Mouse (Mus musculus): ENCODE measurements around the gene Sdccag8. TPM values are rescaled to one million over a fixed set of nuclear protein-coding genes. Genes with fewer than 3 reads are reported as not detected.

The Sdccag8 gene
- polyA plus RNA-seq, 1 experiment from 2014 or later, result 15.2 TPM

GRCm38 (mm10) chr1:176945175-176945540 lies 130.7 kb downstream of the Sdccag8 start:
- no peak for ATAC-seq (ENCODE audit: insufficient number of reproducible peaks, low FRiP score, low TSS enrichment, low read depth)
- WGBS, result 89% methylated on average over 12 of the region's 12 CpGs

GRCm38 (mm10) chr1:176946031-176946795 lies 131.8 kb downstream of the Sdccag8 start:
- 65% methylated on average over 11 of the region's 11 CpGs for WGBS
- H3K4me3 ChIP-seq, result no peak overlapping the region
- H3K27me3 ChIP-seq, result no peaks in the 10 kb centered on the region
- H3K4me1 ChIP-seq, result no peaks in the 10 kb centered on the region
- ATAC-seq (ENCODE audit: insufficient number of reproducible peaks, low FRiP score, low TSS enrichment, low read depth), result no peak
- H3K9ac ChIP-seq, result no peak overlapping the region
- no peaks in the 10 kb centered on the region for H3K36me3 ChIP-seq
- no peaks in the 10 kb centered on the region for H3K9me3 ChIP-seq
- no peak overlapping the region for H3K27ac ChIP-seq
- H3K4me2 ChIP-seq, result no peak overlapping the region

More at GRCm38 (mm10) chr1:176945175-176945540, 130.7 kb downstream of the Sdccag8 start:
- no peaks in the 10 kb centered on the region for H3K4me1 ChIP-seq
- H3K9me3 ChIP-seq, result no peaks in the 10 kb centered on the region
- no peaks in the 10 kb centered on the region for H3K36me3 ChIP-seq
- no peak overlapping the region for H3K27ac ChIP-seq
- no peak overlapping the region for H3K9ac ChIP-seq
- H3K27me3 ChIP-seq, result no peaks in the 10 kb centered on the region
- H3K4me2 ChIP-seq, result no peak overlapping the region
- H3K4me3 ChIP-seq, result no peak overlapping the region

GRCm38 (mm10) chr1:176946796-176947181 lies 132.3 kb downstream of the Sdccag8 start:
- H3K4me3 ChIP-seq, result no peak overlapping the region
- no peaks in the 10 kb centered on the region for H3K4me1 ChIP-seq
- no peaks in the 10 kb centered on the region for H3K27me3 ChIP-seq
- no peaks in the 10 kb centered on the region for H3K36me3 ChIP-seq
- H3K27ac ChIP-seq, result no peak overlapping the region
- H3K9ac ChIP-seq, result no peak overlapping the region
- WGBS, result 59% methylated on average over 7 of the region's 7 CpGs
- ATAC-seq (ENCODE audit: insufficient number of reproducible peaks, low FRiP score, low TSS enrichment, low read depth), result no peak
- no peak overlapping the region for H3K4me2 ChIP-seq
- no peaks in the 10 kb centered on the region for H3K9me3 ChIP-seq

GRCm38 (mm10) chr1:176948861-176949260 lies 134.4 kb downstream of the Sdccag8 start:
- no peaks in the 10 kb centered on the region for H3K27me3 ChIP-seq
- no peaks in the 10 kb centered on the region for H3K4me1 ChIP-seq
- no peak overlapping the region for H3K27ac ChIP-seq
- no peaks in the 10 kb centered on the region for H3K9me3 ChIP-seq
- H3K9ac ChIP-seq, result no peak overlapping the region
- no peak overlapping the region for H3K4me3 ChIP-seq
- no peak for ATAC-seq (ENCODE audit: insufficient number of reproducible peaks, low FRiP score, low TSS enrichment, low read depth)
- 68% methylated on average over 6 of the region's 6 CpGs for WGBS
- no peak overlapping the region for H3K4me2 ChIP-seq
- H3K36me3 ChIP-seq, result no peaks in the 10 kb centered on the region

GRCm38 (mm10) chr1:176949320-176949719 lies 134.9 kb downstream of the Sdccag8 start:
- Histone ChIP-seq H3K36me3 (no peaks in the 10 kb centered on the region), H3K4me1 (no peaks in the 10 kb centered on the region), H3K27me3 (no peaks in the 10 kb centered on the region), H3K4me2 (no peak overlapping the region), H3K4me3 (no peak overlapping the region), H3K9me3 (no peaks in the 10 kb centered on the region), H3K9ac (no peak overlapping the region), H3K27ac (no peak overlapping the region)
- no peak for ATAC-seq (ENCODE audit: insufficient number of reproducible peaks, low FRiP score, low TSS enrichment, low read depth)
- WGBS, result 81% methylated on average over 6 of the region's 6 CpGs

GRCm38 (mm10) chr1:176950061-176950460 lies 135.6 kb downstream of the Sdccag8 start:
- Histone ChIP-seq H3K36me3 (no peaks in the 10 kb centered on the region), H3K4me3 (no peak overlapping the region), H3K9ac (no peak overlapping the region), H3K4me2 (no peak overlapping the region), H3K9me3 (no peaks in the 10 kb centered on the region), H3K27ac (no peak overlapping the region), H3K4me1 (no peaks in the 10 kb centered on the region), H3K27me3 (no peaks in the 10 kb centered on the region)
- WGBS, result 72% methylated on average over 6 of the region's 6 CpGs
- ATAC-seq (ENCODE audit: insufficient number of reproducible peaks, low FRiP score, low TSS enrichment, low read depth), result no peak

- no peak overlapping the region for H3K27ac ChIP-seq
- no peaks in the 10 kb centered on the region for H3K27me3 ChIP-seq
- H3K9me3 ChIP-seq, result no peaks in the 10 kb centered on the region
- no peak overlapping the region for H3K4me3 ChIP-seq
- no peak overlapping the region for H3K9ac ChIP-seq
- H3K36me3 ChIP-seq, result no peaks in the 10 kb centered on the region
- H3K4me2 ChIP-seq, result no peak overlapping the region
- no peaks in the 10 kb centered on the region for H3K4me1 ChIP-seq
- WGBS, result 57% methylated on average over 7 of the region's 7 CpGs
- ATAC-seq (ENCODE audit: insufficient number of reproducible peaks, low FRiP score, low TSS enrichment, low read depth), result no peak
These were observed 137.4 kb downstream of the Sdccag8 start for GRCm38 (mm10) chr1:176951836-176952235.

- Histone ChIP-seq H3K4me1 (no peaks in the 10 kb centered on the region), H3K9ac (no peak overlapping the region), H3K36me3 (no peaks in the 10 kb centered on the region), H3K27ac (no peak overlapping the region), H3K27me3 (no peaks in the 10 kb centered on the region), H3K4me3 (no peak overlapping the region), H3K4me2 (no peak overlapping the region), H3K9me3 (no peaks in the 10 kb centered on the region)
- no peak for ATAC-seq (ENCODE audit: insufficient number of reproducible peaks, low FRiP score, low TSS enrichment, low read depth)
- WGBS, result 81% methylated on average over 2 of the region's 2 CpGs
These were observed 143.9 kb downstream of the Sdccag8 start for GRCm38 (mm10) chr1:176958311-176958710.

- Histone ChIP-seq H3K9me3 (no peaks in the 10 kb centered on the region), H3K36me3 (no peaks in the 10 kb centered on the region), H3K9ac (no peak overlapping the region), H3K4me3 (no peak overlapping the region), H3K4me1 (no peaks in the 10 kb centered on the region), H3K4me2 (no peak overlapping the region), H3K27me3 (no peaks in the 10 kb centered on the region), H3K27ac (no peak overlapping the region)
- no peak for ATAC-seq (ENCODE audit: insufficient number of reproducible peaks, low FRiP score, low TSS enrichment, low read depth)
- 95% methylated on average over 10 of the region's 10 CpGs for WGBS
These were observed 147.3 kb downstream of the Sdccag8 start for GRCm38 (mm10) chr1:176961716-176962115.

- H3K4me1 ChIP-seq, result no peaks in the 10 kb centered on the region
- H3K36me3 ChIP-seq, result no peaks in the 10 kb centered on the region
- H3K27me3 ChIP-seq, result no peaks in the 10 kb centered on the region
- no peaks in the 10 kb centered on the region for H3K9me3 ChIP-seq
- H3K4me3 ChIP-seq, result no peak overlapping the region
- H3K27ac ChIP-seq, result no peak overlapping the region
- no peak overlapping the region for H3K4me2 ChIP-seq
- 79% methylated on average over 5 of the region's 5 CpGs for WGBS
- no peak for ATAC-seq (ENCODE audit: insufficient number of reproducible peaks, low FRiP score, low TSS enrichment, low read depth)
- H3K9ac ChIP-seq, result no peak overlapping the region
These were observed 148.4 kb downstream of the Sdccag8 start for GRCm38 (mm10) chr1:176962894-176963293.

GRCm38 (mm10) chr1:176967299-176967698 lies 152.8 kb downstream of the Sdccag8 start:
- no peak overlapping the region for H3K9ac ChIP-seq
- no peaks in the 10 kb centered on the region for H3K36me3 ChIP-seq
- H3K4me2 ChIP-seq, result no peak overlapping the region
- no peaks in the 10 kb centered on the region for H3K4me1 ChIP-seq
- H3K27me3 ChIP-seq, result no peaks in the 10 kb centered on the region
- no peak for ATAC-seq (ENCODE audit: insufficient number of reproducible peaks, low FRiP score, low TSS enrichment, low read depth)
- 89% methylated on average over 3 of the region's 3 CpGs for WGBS
- H3K9me3 ChIP-seq, result no peaks in the 10 kb centered on the region
- no peak overlapping the region for H3K4me3 ChIP-seq
- no peak overlapping the region for H3K27ac ChIP-seq

- Histone ChIP-seq H3K27ac (no peak overlapping the region), H3K9ac (no peak overlapping the region), H3K4me3 (no peak overlapping the region), H3K4me2 (no peak overlapping the region), H3K27me3 (no peaks in the 10 kb centered on the region), H3K4me1 (no peaks in the 10 kb centered on the region), H3K9me3 (no peaks in the 10 kb centered on the region), H3K36me3 (no peaks in the 10 kb centered on the region)
- ATAC-seq (ENCODE audit: insufficient number of reproducible peaks, low FRiP score, low TSS enrichment, low read depth), result no peak
- WGBS, result 78% methylated on average over 16 of the region's 16 CpGs
These were observed 156.4 kb downstream of the Sdccag8 start for GRCm38 (mm10) chr1:176970635-176971478.

Measured in limb, embryonic 15.5 days (tissue).